Mouse (Mus musculus): ENCODE data around the gene Ube3c. TPM values are rescaled to one million over a fixed set of nuclear protein-coding genes. Genes with fewer than 3 reads are reported as not detected.
"Not testable (repeated sequence)": the region's sequence is repeated elsewhere in the genome, so short reads cannot be mapped to it uniquely, and the experiment has no call there.

Gene Ube3c
- polyA plus RNA-seq, 1 experiment = 16.7 TPM

DNA sequence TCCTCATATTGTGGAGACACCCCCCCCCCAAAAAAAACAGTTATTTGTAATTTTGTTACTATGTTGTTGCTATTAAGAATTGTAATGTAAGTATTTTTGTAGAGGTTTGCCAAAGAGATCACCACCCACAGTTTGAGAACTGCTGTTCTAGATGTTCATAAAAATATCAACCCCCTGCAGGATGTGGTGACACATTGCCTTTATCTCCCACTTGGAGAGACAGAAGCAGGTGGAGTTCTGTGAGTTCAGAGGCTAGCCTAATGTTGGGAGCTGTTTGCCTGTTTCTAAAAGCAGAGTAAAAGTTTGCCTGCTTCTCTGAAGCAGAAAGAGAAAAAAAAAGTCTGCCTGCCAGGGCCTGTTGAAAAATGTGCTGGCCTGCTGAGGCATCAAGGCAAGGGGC is 67.3 kb downstream of the Ube3c start:
- Histone ChIP-seq H3K4me3 (ENCODE audit: insufficient read depth, low read depth, low read length) (no peak overlapping the region), H3K27me3 (replicated peaks; ENCODE audit: control insufficient read depth, insufficient read depth, low read length) (no peaks in the 10 kb centered on the region), H3K27ac (ENCODE audit: insufficient read depth, low read depth, low read length) (no peak overlapping the region), H3K4me1 (ENCODE audit: control insufficient read depth, insufficient read depth, low read length) (no peaks in the 10 kb centered on the region), H3K36me3 (ENCODE audit: control insufficient read depth, insufficient read depth, low read length) (peaks cover 3% of the 10 kb centered on the region)
- no peak for DNase-seq
- TF ChIP-seq POLR2A (IDR thresholded peaks at IDR 0.05; ENCODE audit: low read depth, low read length) (no peak), CTCF (conservative IDR thresholded peaks at IDR 0.05; ENCODE audit: insufficient read depth, insufficient read length, low read depth, low read length) (no peak)

GRCm38 (mm10) chr5:29636884-29637283 is 67.8 kb downstream of the Ube3c start:
- Histone ChIP-seq H3K4me3 (ENCODE audit: insufficient read depth, low read depth, low read length) (no peak overlapping the region), H3K36me3 (ENCODE audit: control insufficient read depth, insufficient read depth, low read length) (peaks cover 3% of the 10 kb centered on the region), H3K4me1 (ENCODE audit: control insufficient read depth, insufficient read depth, low read length) (no peaks in the 10 kb centered on the region), H3K27ac (ENCODE audit: insufficient read depth, low read depth, low read length) (no peak overlapping the region), H3K27me3 (replicated peaks; ENCODE audit: control insufficient read depth, insufficient read depth, low read length) (no peaks in the 10 kb centered on the region)
- DNase-seq = no peak
- TF ChIP-seq CTCF (conservative IDR thresholded peaks at IDR 0.05; ENCODE audit: insufficient read depth, insufficient read length, low read depth, low read length) (no peak), POLR2A (IDR thresholded peaks at IDR 0.05; ENCODE audit: low read depth, low read length) (no peak)

GRCm38 (mm10) chr5:29641124-29641884 is 72.3 kb downstream of the Ube3c start:
- TF ChIP-seq CTCF (conservative IDR thresholded peaks at IDR 0.05; ENCODE audit: insufficient read depth, insufficient read length, low read depth, low read length) = no peak
- TF ChIP-seq POLR2A (IDR thresholded peaks at IDR 0.05; ENCODE audit: low read depth, low read length) = no peak
- Histone ChIP-seq H3K4me1 (ENCODE audit: control insufficient read depth, insufficient read depth, low read length) (no peaks in the 10 kb centered on the region), H3K4me3 (ENCODE audit: insufficient read depth, low read depth, low read length) (no peak overlapping the region), H3K27ac (ENCODE audit: insufficient read depth, low read depth, low read length) (no peak overlapping the region), H3K36me3 (ENCODE audit: control insufficient read depth, insufficient read depth, low read length) (no peaks in the 10 kb centered on the region; the same call in none of the 2 replicates), H3K27me3 (replicated peaks; ENCODE audit: control insufficient read depth, insufficient read depth, low read length) (no peaks in the 10 kb centered on the region)
- WGBS = 87% methylated on average over 7 of the region's 7 CpGs
- no peak for DNase-seq

DNA sequence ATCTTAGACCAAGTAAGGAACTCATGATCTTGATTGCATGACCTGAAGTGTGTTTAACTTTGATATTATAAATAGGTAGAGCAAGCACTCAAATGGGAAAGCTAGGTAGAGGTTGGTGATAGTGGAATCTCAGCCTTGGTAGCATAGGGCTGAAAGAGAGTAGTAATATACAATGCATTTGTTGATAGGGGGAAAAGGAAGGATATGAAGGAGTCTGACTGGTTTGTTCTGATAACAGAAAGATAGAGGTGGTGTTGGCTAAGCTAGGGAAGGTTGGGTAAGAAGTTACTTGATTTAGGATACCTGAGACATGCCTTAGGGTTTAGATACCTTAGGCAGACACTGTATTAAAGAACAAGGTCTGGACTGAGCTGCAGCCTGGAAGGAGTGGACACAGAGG is 82.7 kb downstream of the Ube3c start:
- no peak for DNase-seq
- peaks cover 4% of the 10 kb centered on the region for H3K36me3 ChIP-seq (ENCODE audit: control insufficient read depth, insufficient read depth, low read length)
- H3K4me1 ChIP-seq (ENCODE audit: control insufficient read depth, insufficient read depth, low read length) = no peaks in the 10 kb centered on the region
- no peaks in the 10 kb centered on the region for H3K27me3 ChIP-seq (replicated peaks; ENCODE audit: control insufficient read depth, insufficient read depth, low read length)
- H3K4me3 ChIP-seq (ENCODE audit: insufficient read depth, low read depth, low read length) = no peak overlapping the region
- TF ChIP-seq POLR2A (IDR thresholded peaks at IDR 0.05; ENCODE audit: low read depth, low read length) (no peak), CTCF (conservative IDR thresholded peaks at IDR 0.05; ENCODE audit: insufficient read depth, insufficient read length, low read depth, low read length) (no peak)
- H3K27ac ChIP-seq (ENCODE audit: insufficient read depth, low read depth, low read length) = no peak overlapping the region

DNA sequence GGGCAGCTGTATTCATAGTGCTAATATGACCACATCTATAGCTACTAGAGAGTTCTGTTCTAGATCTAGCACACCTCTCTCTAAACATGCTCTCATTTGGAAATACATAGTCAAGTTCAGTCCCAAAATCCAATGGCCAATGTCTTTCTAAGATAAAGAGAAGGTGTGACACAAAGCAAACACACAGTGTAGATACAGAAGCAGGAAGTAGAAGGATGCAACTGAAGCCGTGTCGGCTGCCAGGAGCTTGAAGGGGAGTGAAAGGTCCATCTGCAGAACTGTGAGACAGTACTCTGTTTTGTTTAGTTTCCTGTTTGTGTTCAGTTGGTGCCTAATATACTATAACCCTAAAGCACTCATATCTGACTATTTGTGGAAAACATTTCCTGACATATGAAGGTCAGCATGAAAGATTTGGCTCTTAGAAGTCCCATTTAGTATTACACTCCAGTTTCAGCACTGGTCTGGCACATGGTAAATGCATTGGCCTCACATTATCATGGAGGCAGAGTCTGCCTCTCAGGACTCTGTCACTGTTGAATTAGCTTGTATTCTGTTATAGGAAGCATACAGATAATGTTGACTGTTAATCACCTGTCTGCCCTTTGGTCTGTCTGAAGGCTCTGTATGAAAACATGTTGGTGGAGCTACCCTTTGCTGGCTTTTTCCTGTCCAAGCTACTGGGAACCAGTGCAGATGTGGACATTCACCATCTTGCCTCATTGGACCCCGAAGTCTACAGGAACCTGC is 88.7 kb downstream of the Ube3c start:
- 87% methylated on average over 3 of the region's 3 CpGs for WGBS
- no peaks in the 10 kb centered on the region for H3K27me3 ChIP-seq (replicated peaks; ENCODE audit: control insufficient read depth, insufficient read depth, low read length)
- H3K4me1 ChIP-seq (ENCODE audit: control insufficient read depth, insufficient read depth, low read length) = no peaks in the 10 kb centered on the region
- TF ChIP-seq POLR2A (IDR thresholded peaks at IDR 0.05; ENCODE audit: low read depth, low read length) (no peak), CTCF (conservative IDR thresholded peaks at IDR 0.05; ENCODE audit: insufficient read depth, insufficient read length, low read depth, low read length) (no peak)
- H3K36me3 ChIP-seq (ENCODE audit: control insufficient read depth, insufficient read depth, low read length) = peaks cover 3% of the 10 kb centered on the region; the same call in 1 of the 2 replicates
- no peak overlapping the region for H3K4me3 ChIP-seq (ENCODE audit: insufficient read depth, low read depth, low read length)
- H3K27ac ChIP-seq (ENCODE audit: insufficient read depth, low read depth, low read length) = no peak overlapping the region
- no peak for DNase-seq

- not testable (repeated sequence) for H3K4me1 ChIP-seq (ENCODE audit: control insufficient read depth, insufficient read depth, low read length); H3K36me3 ChIP-seq (ENCODE audit: control insufficient read depth, insufficient read depth, low read length); H3K27me3 ChIP-seq (replicated peaks; ENCODE audit: control insufficient read depth, insufficient read depth, low read length); DNase-seq; H3K27ac ChIP-seq (ENCODE audit: insufficient read depth, low read depth, low read length); H3K4me3 ChIP-seq (ENCODE audit: insufficient read depth, low read depth, low read length)
- 91% methylated on average over 4 of the region's 4 CpGs for WGBS
Observed at GRCm38 (mm10) chr5:29661246-29661645, 92.2 kb downstream of the Ube3c start.

GRCm38 (mm10) chr5:29665391-29665790 is 96.3 kb downstream of the Ube3c start:
- no peaks in the 10 kb centered on the region for H3K27me3 ChIP-seq (replicated peaks; ENCODE audit: control insufficient read depth, insufficient read depth, low read length)
- no peaks in the 10 kb centered on the region for H3K4me1 ChIP-seq (ENCODE audit: control insufficient read depth, insufficient read depth, low read length)
- no peak for TF ChIP-seq CTCF (conservative IDR thresholded peaks at IDR 0.05; ENCODE audit: insufficient read depth, insufficient read length, low read depth, low read length)
- no peak for TF ChIP-seq POLR2A (IDR thresholded peaks at IDR 0.05; ENCODE audit: low read depth, low read length)
- H3K4me3 ChIP-seq (ENCODE audit: insufficient read depth, low read depth, low read length) = no peak overlapping the region
- DNase-seq = no peak
- WGBS = 89% methylated on average over 2 of the region's 2 CpGs
- peaks cover 14% of the 10 kb centered on the region for H3K36me3 ChIP-seq (ENCODE audit: control insufficient read depth, insufficient read depth, low read length)
- no peak overlapping the region for H3K27ac ChIP-seq (ENCODE audit: insufficient read depth, low read depth, low read length)
